Mouse (Mus musculus) limb, embryonic 13.5 days (tissue): ENCODE results near the gene Fbxl7. TPM values are rescaled to one million over a fixed set of nuclear protein-coding genes. Genes with fewer than 3 reads are reported as not detected.

Experiments
- ATAC-seq: fragments of 200-750 bp; cut with Nextera tagmentation; 2 replicates; pipeline ENCODE4 v1.8.0; 2017; ENCODE audit warnings: low read depth, moderate number of reproducible peaks, moderate TSS enrichment; ENCODE audit not compliant: low FRiP score
- H3K27ac ChIP-seq: fragments of 300-500 bp; sonication (generic); 2 replicates; pipeline ENCODE4 v1.5.1; 2015; ENCODE audit warnings: inconsistent platforms, mild to moderate bottlenecking, moderate library complexity
- H3K27me3 ChIP-seq: fragments of 300-500 bp; sonication (generic); 2 replicates; pipeline ENCODE4 v1.6.1; 2015; ENCODE audit warnings: mild to moderate bottlenecking, inconsistent platforms
- H3K36me3 ChIP-seq: fragments of 300-500 bp; sonication (generic); 2 replicates; pipeline ENCODE4 v1.6.1; 2015; ENCODE audit warnings: inconsistent platforms, mild to moderate bottlenecking, moderate library complexity
- H3K4me1 ChIP-seq: fragments of 300-500 bp; sonication (generic); 2 replicates; pipeline ENCODE4 v1.6.1; 2015; ENCODE audit warnings: inconsistent platforms
- H3K4me2 ChIP-seq: fragments of 300-500 bp; sonication (generic); replicated peaks from 2 replicates; pipeline ENCODE4 v1.6.1; 2015; ENCODE audit warnings: inconsistent platforms, mild to moderate bottlenecking, moderate library complexity
- H3K4me3 ChIP-seq: fragments of 300-500 bp; sonication (generic); 2 replicates; pipeline ENCODE4 v1.5.1; 2015; ENCODE audit warnings: moderate library complexity, mild to moderate bottlenecking, inconsistent platforms
- H3K9ac ChIP-seq: fragments of 300-500 bp; sonication (generic); 2 replicates; pipeline ENCODE4 v1.6.1; 2015; ENCODE audit warnings: mild to moderate bottlenecking, inconsistent platforms
- H3K9me3 ChIP-seq: fragments of 300-500 bp; sonication (generic); 2 replicates; pipeline ENCODE4 v1.6.1; 2016; ENCODE audit warnings: inconsistent platforms
- WGBS: fragments of 180-500 bp; shearing (Covaris S2); methylation state at CpG from one replicate; pipeline ENCODE4 v1.1.7; 2015; 5-methylcytosine and 5-hydroxymethylcytosine counted together
- polyA plus RNA-seq: library from polyadenylated mRNA; unstranded; fragments of >200 nt; fragmentation: Nextera tagmentation; extraction: Ambion mirVana; gene quantifications from 2 replicates; pipeline ENCODE4 v1.2.1, GENCODE M21; 2015

The Fbxl7 gene
- polyA plus RNA-seq, 1 experiment from 2014 or later = 20.7 TPM

- no peak overlapping the region for H3K4me3 ChIP-seq
- no peak overlapping the region for H3K27ac ChIP-seq
- no peaks in the 10 kb centered on the region for H3K36me3 ChIP-seq
- H3K27me3 ChIP-seq = no peaks in the 10 kb centered on the region
- H3K4me2 ChIP-seq = no peak overlapping the region
- H3K4me1 ChIP-seq = peaks cover 39% of the 10 kb centered on the region
- H3K9me3 ChIP-seq = no peaks in the 10 kb centered on the region; the same call in 1 of the 2 replicates
- no peak for ATAC-seq
- no peak overlapping the region for H3K9ac ChIP-seq
- WGBS = 93% methylated on average over 1 of the region's 1 CpGs
These were observed 23.1 kb downstream of the Fbxl7 start for GRCm38 (mm10) chr15:26872234-26872633.

DNA sequence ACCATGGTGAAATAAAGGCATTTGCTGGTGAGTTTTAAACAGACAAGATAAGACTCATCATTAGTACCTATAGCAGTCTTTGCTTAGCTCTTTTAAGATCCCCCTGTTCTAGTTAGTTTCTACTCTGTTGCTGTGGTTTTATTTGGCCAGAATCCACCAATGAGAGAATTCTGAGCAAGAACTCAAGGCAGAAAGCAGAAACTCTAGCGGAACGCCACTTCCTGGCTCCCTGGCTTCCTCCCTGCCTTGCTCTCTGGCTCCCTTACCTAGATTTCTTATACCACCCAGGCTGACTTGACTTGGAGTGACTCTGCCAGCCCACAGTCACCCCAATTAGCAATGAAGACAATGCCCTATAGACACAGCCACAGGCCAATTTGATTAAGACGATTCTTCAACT, 26.2 kb downstream of the Fbxl7 start:
- H3K36me3 ChIP-seq = no peaks in the 10 kb centered on the region
- peaks cover 15% of the 10 kb centered on the region for H3K4me1 ChIP-seq
- no peaks in the 10 kb centered on the region; the same call in 1 of the 2 replicates for H3K9me3 ChIP-seq
- no peak overlapping the region for H3K4me3 ChIP-seq
- no peak overlapping the region for H3K4me2 ChIP-seq
- no peak overlapping the region for H3K27ac ChIP-seq
- WGBS = 81% methylated on average over 3 of the region's 3 CpGs
- no peaks in the 10 kb centered on the region for H3K27me3 ChIP-seq
- no peak for ATAC-seq
- no peak overlapping the region for H3K9ac ChIP-seq

GRCm38 (mm10) chr15:26867521-26867920, 27.9 kb downstream of the Fbxl7 start:
- no peak overlapping the region for H3K27ac ChIP-seq
- 65% methylated on average over 5 of the region's 5 CpGs for WGBS

DNA sequence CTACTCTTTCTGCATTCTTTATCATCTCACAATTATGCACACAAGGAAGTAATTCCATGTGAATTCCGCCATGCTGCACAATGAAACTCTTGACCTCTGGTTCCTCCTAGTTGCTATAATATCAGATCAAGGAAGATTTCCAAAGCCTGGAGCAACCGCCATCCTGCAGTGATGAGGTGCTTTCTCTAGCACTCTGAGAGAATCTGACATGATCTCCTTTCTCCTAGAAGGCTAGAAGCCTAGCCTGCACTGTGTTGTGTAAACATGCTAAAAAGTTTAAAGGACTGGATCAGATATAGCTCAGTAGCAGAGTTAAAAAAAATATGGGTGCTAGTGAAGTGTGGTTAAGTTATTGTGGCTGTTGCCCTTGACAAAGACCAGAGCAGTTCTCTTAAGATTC, 33.2 kb downstream of the Fbxl7 start:
- Histone ChIP-seq H3K36me3 (no peaks in the 10 kb centered on the region), H3K4me3 (no peak overlapping the region), H3K4me2 (no peak overlapping the region), H3K4me1 (peaks cover 8% of the 10 kb centered on the region), H3K9ac (no peak overlapping the region), H3K27me3 (no peaks in the 10 kb centered on the region), H3K9me3 (no peaks in the 10 kb centered on the region), H3K27ac (no peak overlapping the region)
- no peak for ATAC-seq
- WGBS = 75% methylated on average over 2 of the region's 2 CpGs

More at GRCm38 (mm10) chr15:26867521-26867920, 27.9 kb downstream of the Fbxl7 start:
- no peak for ATAC-seq
- Histone ChIP-seq H3K4me3 (no peak overlapping the region), H3K27me3 (no peaks in the 10 kb centered on the region), H3K4me2 (no peak overlapping the region), H3K9me3 (no peaks in the 10 kb centered on the region; the same call in 1 of the 2 replicates), H3K9ac (no peak overlapping the region), H3K4me1 (peaks cover 15% of the 10 kb centered on the region), H3K36me3 (no peaks in the 10 kb centered on the region)

GRCm38 (mm10) chr15:26849626-26850025, 45.8 kb downstream of the Fbxl7 start:
- Histone ChIP-seq H3K27me3 (no peaks in the 10 kb centered on the region), H3K4me1 (peaks cover 6% of the 10 kb centered on the region), H3K9ac (no peak overlapping the region), H3K36me3 (no peaks in the 10 kb centered on the region), H3K4me3 (no peak overlapping the region), H3K4me2 (no peak overlapping the region), H3K9me3 (no peaks in the 10 kb centered on the region), H3K27ac (no peak overlapping the region)
- ATAC-seq = no peak
- 33% methylated on average over 1 of the region's 1 CpGs for WGBS

GRCm38 (mm10) chr15:26842216-26842615, 53.2 kb downstream of the Fbxl7 start:
- Histone ChIP-seq H3K4me2 (no peak overlapping the region), H3K9me3 (no peaks in the 10 kb centered on the region), H3K36me3 (no peaks in the 10 kb centered on the region), H3K27me3 (no peaks in the 10 kb centered on the region), H3K9ac (no peak overlapping the region), H3K27ac (no peak overlapping the region), H3K4me1 (peaks cover 4% of the 10 kb centered on the region; the same call in 1 of the 2 replicates), H3K4me3 (no peak overlapping the region)
- ATAC-seq = no peak
- 60% methylated on average over 6 of the region's 6 CpGs for WGBS

GRCm38 (mm10) chr15:26838386-26838785, 57.0 kb downstream of the Fbxl7 start:
- Histone ChIP-seq H3K4me1 (peaks cover 4% of the 10 kb centered on the region; the same call in 1 of the 2 replicates), H3K4me3 (no peak overlapping the region), H3K9me3 (no peaks in the 10 kb centered on the region), H3K36me3 (no peaks in the 10 kb centered on the region), H3K27me3 (no peaks in the 10 kb centered on the region), H3K9ac (no peak overlapping the region), H3K27ac (no peak overlapping the region), H3K4me2 (no peak overlapping the region)
- no peak for ATAC-seq
- WGBS = 85% methylated on average over 1 of the region's 1 CpGs

GRCm38 (mm10) chr15:26837200-26837599, 58.2 kb downstream of the Fbxl7 start:
- 78% methylated on average over 3 of the region's 3 CpGs for WGBS
- H3K4me1 ChIP-seq = peaks cover 1% of the 10 kb centered on the region; the same call in 1 of the 2 replicates

GRCm38 (mm10) chr15:26834415-26834814, 61.0 kb downstream of the Fbxl7 start:
- no peak overlapping the region for H3K27ac ChIP-seq
- 81% methylated on average over 5 of the region's 5 CpGs for WGBS
- H3K4me3 ChIP-seq = no peak overlapping the region
- no peaks in the 10 kb centered on the region for H3K4me1 ChIP-seq
- no peak overlapping the region for H3K4me2 ChIP-seq
- H3K36me3 ChIP-seq = no peaks in the 10 kb centered on the region
- ATAC-seq = no peak
- H3K9ac ChIP-seq = no peak overlapping the region
- H3K9me3 ChIP-seq = no peaks in the 10 kb centered on the region
- H3K27me3 ChIP-seq = no peaks in the 10 kb centered on the region

More at GRCm38 (mm10) chr15:26837200-26837599, 58.2 kb downstream of the Fbxl7 start:
- no peaks in the 10 kb centered on the region for H3K36me3 ChIP-seq
- ATAC-seq = no peak
- H3K4me2 ChIP-seq = no peak overlapping the region
- H3K9me3 ChIP-seq = no peaks in the 10 kb centered on the region
- no peak overlapping the region for H3K9ac ChIP-seq
- no peak overlapping the region for H3K27ac ChIP-seq
- H3K27me3 ChIP-seq = no peaks in the 10 kb centered on the region
- H3K4me3 ChIP-seq = no peak overlapping the region

DNA sequence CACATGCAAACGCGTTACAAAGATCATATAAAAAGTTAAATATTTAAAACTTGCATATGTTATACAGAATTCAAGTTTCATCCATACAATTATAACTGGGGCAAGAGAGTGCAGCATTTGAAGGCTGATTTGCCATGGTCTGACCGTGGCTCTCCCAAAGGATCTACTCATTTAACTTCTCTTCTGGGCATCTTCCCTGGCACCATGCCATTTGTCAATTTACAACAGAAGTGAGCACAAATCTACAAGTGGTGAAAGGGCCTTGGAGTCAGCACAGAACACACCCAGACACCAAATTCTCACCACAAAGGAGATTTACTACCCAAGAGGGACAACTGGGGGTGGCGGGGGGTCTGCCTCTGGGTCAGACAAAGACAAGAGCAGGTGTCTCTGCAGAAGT, 64.2 kb downstream of the Fbxl7 start:
- H3K4me1 ChIP-seq = no peaks in the 10 kb centered on the region
- WGBS = 84% methylated on average over 4 of the region's 4 CpGs
- H3K36me3 ChIP-seq = no peaks in the 10 kb centered on the region
- no peak overlapping the region for H3K4me3 ChIP-seq
- no peak overlapping the region for H3K27ac ChIP-seq
- ATAC-seq = no peak
- H3K9me3 ChIP-seq = no peaks in the 10 kb centered on the region
- H3K27me3 ChIP-seq = no peaks in the 10 kb centered on the region
- no peak overlapping the region for H3K9ac ChIP-seq
- H3K4me2 ChIP-seq = no peak overlapping the region

DNA sequence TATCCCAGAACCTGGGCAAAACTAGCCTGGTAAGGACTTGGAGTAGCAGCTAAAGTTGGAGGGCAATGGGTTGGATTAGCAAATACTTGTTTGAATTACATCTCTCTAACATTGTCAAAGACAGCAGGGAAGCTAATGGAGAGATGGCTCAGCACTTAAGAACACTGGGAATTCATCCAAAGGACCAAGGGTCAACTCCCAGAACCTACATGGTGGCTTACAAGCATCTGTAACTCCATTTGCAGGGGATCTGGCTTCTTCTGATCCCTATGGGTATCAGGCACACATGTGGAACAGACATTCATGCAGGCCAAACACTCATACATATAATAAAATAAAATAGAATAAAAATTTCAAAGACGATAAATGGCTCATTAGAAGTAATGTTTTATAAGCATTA, 78.4 kb downstream of the Fbxl7 start:
- Histone ChIP-seq H3K4me1 (0 out of 2 replicates have a peak, but pooled peaks cover 2% of the 10 kb centered on the region), H3K9ac (no peak overlapping the region), H3K27me3 (no peaks in the 10 kb centered on the region), H3K4me2 (no peak overlapping the region), H3K27ac (no peak overlapping the region), H3K9me3 (no peaks in the 10 kb centered on the region), H3K36me3 (no peaks in the 10 kb centered on the region), H3K4me3 (no peak overlapping the region)
- no peak for ATAC-seq
- 82% methylated on average over 1 of the region's 1 CpGs for WGBS

GRCm38 (mm10) chr15:26812856-26813255, 82.5 kb downstream of the Fbxl7 start:
- WGBS = 72% methylated on average over 3 of the region's 3 CpGs
- H3K4me1 ChIP-seq = no peaks in the 10 kb centered on the region
- ATAC-seq = no peak

GRCm38 (mm10) chr15:26809569-26809968, 85.8 kb downstream of the Fbxl7 start:
- no peak overlapping the region for H3K9ac ChIP-seq
- no peaks in the 10 kb centered on the region for H3K36me3 ChIP-seq
- H3K27me3 ChIP-seq = no peaks in the 10 kb centered on the region
- no peaks in the 10 kb centered on the region for H3K4me1 ChIP-seq
- WGBS = 55% methylated on average over 3 of the region's 3 CpGs
- H3K27ac ChIP-seq = no peak overlapping the region
- H3K4me3 ChIP-seq = no peak overlapping the region
- H3K4me2 ChIP-seq = no peak overlapping the region
- H3K9me3 ChIP-seq = no peaks in the 10 kb centered on the region
- ATAC-seq = no peak

More at GRCm38 (mm10) chr15:26812856-26813255, 82.5 kb downstream of the Fbxl7 start:
- H3K9me3 ChIP-seq = no peaks in the 10 kb centered on the region
- H3K36me3 ChIP-seq = no peaks in the 10 kb centered on the region
- no peak overlapping the region for H3K4me3 ChIP-seq
- no peak overlapping the region for H3K27ac ChIP-seq
- H3K9ac ChIP-seq = no peak overlapping the region
- H3K4me2 ChIP-seq = no peak overlapping the region
- H3K27me3 ChIP-seq = no peaks in the 10 kb centered on the region
